Mouse (Mus musculus) naive thymus-derived CD4-positive, alpha-beta T cell, adult 2 months (primary cell): ENCODE data around the gene Bst1.

Experiments used
- DNase-seq: peaks from one replicate; pipeline ENCODE4 v3.0.0-alpha.2; 2011; ENCODE audit warnings: low read depth

The Bst1 gene

GRCm38 (mm10) chr5:43814536-43814935 is 4.1 kb upstream of the Bst1 start:
- no peak for DNase-seq

DNA sequence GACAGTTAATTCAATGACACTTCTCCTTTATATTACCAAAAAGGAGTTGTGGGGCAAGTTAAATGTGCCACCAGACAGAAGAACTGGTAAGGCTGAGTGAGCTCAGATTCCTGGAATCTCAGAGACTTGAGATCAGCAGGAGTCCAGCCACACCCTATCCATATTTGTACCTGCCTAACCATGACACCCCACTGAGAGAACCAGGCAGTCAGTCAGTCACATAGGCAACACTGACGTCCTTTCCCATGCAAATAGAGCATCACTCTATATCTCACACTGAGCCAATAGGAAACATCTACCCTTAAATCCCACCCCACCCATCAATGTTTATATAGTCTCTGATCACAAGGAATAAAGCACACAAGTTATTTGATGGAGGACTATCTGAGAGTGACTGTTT is 2.9 kb upstream of the Bst1 start:
- no peak for DNase-seq

DNA sequence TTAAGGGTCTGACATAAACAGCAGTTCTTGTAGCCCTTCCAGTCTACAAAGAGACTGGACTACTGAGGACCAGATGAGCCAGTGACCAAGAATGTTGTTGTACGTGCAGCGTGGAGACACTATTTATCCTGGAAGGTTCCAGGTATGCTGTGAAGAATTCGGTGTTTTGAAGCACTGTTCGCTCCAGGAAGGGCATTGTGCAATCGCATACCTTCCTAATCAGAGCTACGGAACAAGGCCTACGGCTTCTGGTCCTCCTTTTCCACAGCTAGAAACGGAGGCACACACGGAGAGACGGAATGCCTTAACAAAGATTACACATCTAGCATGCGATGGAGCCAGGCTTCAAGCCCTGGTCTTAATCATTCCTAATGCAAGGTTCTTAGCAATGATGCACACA is 2.1 kb downstream of the Bst1 start:
- no peak for DNase-seq

GRCm38 (mm10) chr5:43821538-43821937 is 2.9 kb downstream of the Bst1 start, which contains the start of gene Fbxl5:
Gene Fbxl5 (minus strand): TSS chr5:43821638.
- no peak for DNase-seq

DNA sequence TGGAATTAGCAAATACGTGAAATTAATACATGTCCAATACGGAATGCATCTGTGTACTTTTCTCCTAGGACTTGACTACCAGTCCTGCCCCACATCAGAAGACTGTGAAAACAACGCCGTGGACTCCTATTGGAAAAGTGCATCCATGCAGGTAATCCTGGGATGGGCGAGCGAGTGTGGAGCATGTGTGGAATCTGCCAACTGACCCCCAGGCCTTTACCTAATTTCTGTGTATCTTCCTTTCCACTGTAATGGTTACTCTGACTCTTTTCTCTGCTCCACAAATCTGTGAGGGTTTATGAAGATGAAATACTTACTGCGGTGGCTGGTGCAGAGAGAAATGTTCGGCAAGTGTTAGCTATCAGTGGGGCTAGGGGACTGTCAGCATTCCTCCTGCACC is 3.5 kb downstream of the Bst1 start:
- no peak for DNase-seq

DNA sequence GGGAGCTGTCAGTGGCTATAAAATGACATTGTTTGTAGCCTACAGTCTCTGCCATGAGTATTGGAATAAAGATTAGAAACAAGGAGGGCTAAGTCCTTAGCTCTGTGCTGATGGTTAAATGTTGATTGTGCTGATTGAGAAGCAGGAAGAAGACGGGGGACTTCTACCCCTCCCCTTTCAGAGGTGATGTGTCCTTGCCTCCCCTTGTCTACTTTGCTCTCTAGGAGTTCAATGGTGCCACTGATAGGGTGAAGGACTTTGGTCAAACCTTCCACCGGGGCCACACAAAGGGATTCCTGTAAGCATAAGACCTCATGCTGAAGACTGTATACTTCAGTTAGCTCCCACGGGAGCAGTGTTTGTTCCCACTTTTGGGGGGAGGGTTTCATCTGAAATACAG is 4.1 kb downstream of the Bst1 start:
- no peak for DNase-seq

- peak; percentile 44 for DNase-seq
Measured at GRCm38 (mm10) chr5:43824580-43824979, 5.9 kb downstream of the Bst1 start.

- DNase-seq: no peak
Measured at GRCm38 (mm10) chr5:43826883-43827282, 8.2 kb downstream of the Bst1 start.

GRCm38 (mm10) chr5:43827366-43827765 is 8.7 kb downstream of the Bst1 start:
- no peak for DNase-seq

- no peak for DNase-seq
Measured at GRCm38 (mm10) chr5:43836590-43836989, 17.9 kb downstream of the Bst1 start.

DNA sequence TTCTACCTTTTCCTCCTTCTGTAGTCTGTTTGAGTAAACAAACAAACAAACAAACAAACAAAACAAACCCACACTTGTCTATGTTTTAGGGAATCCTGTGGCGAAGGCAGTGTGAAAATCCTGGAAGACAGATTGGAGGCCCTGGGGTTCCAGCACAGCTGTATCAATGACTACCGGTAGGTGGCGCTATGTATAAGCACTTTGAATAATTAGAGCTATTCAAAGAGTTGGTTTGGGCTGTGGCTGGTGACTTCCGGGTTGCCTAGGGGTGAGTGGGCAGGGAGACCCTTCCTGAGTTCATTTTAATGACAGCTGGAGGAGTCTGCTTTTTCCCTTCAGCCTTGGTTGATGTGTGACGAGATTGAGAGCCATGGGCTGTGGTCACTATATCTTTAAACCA is 18.7 kb downstream of the Bst1 start:
- peak; percentile 69 for DNase-seq

DNA sequence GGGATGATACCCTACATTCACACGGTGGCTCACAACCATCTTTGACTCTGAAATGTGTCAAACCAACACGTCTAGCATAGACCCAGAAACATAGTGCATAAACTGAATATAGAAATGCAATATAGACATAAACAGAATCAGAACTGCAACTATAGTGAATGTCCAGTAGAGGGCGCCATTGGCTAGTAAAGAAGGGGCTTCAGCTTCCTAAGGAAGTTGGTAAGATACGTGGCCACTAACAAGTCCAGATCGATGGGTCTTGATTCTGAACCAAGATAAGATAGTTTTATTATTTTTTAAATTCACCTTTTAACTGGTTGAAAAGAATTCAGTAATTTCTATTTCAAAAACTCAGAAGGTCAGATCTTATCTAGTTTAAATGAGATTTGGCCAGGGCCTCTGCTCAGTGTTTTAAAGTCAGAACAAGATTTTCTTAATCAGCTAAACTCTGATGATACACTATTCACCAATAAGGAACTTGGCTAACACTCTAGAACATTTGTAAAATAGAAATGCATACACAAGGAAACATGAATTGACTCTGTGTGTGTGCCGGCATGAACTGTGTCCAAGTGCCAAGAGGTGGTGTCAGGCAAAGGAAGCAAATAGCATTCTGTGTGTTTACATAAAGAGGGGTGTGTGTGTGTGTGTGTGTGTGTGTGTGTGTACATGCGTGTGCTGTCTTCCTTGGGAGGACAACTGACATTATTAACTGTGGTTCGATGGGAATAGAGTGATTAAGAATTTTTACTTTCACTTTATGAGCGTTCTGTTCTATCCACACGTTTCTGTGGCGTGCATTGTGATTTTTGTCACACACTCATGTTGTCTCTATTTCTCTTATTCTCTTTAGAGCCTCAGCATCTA is 22.7 kb downstream of the Bst1 start:
- peak; percentile 84 for DNase-seq

DNA sequence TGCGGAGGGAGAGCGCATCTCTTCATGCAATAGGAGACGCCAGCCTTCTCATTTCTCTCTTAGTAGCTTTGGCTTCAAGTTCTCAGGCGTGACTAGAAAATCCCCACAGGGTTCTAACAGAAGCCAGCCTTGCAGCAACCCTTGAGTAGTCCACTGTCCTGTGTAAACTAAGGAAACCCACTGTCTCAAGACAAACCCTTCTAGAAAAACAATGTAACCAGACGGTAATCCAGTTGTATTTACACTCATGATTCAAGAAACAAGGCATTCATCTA is 23.3 kb downstream of the Bst1 start:
- no peak for DNase-seq

GRCm38 (mm10) chr5:43842576-43843155 is 24.0 kb downstream of the Bst1 start:
- no peak for DNase-seq

DNA sequence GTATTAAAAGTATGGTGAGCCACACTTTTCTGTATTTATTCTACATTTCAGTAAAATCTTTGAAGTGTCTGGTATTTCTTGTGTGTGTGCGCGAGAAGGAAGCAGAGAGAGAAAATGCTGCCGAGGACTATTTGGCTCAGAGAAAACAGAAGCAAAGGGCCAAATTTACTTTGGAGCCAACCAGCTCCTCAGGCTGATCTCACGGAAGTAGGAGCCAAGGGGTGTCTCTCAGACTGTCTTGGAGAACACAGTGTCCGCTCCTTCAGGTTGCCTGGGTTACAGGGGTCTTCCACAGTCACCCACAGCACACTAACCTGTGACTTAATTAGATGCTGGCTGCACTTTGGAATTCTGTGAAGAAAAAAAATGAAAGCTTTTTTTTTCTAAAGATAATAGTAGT is 26.4 kb downstream of the Bst1 start:
- DNase-seq: no peak

- DNase-seq: no peak
Measured at GRCm38 (mm10) chr5:43845646-43846045, 27.0 kb downstream of the Bst1 start.

DNA sequence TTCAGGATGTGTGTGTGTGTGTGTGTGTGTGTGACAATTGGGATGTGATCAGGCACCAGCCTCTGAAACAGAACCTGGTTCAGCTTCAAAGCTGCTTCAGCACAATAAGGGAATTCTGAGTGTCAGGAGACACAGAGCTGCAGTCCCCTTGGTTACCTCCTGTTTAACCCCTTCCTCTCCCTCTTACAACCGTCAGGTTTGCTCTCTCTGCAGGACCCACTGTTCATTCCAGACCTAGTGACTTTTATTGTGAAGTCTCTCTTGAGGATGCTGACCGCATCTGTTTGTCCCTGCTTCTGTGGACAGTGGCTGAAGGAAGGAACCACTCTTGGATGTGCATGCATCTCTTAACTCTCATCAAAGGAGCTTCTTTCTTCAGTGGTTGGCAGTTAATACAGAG is 27.5 kb downstream of the Bst1 start:
- no peak for DNase-seq

DNA sequence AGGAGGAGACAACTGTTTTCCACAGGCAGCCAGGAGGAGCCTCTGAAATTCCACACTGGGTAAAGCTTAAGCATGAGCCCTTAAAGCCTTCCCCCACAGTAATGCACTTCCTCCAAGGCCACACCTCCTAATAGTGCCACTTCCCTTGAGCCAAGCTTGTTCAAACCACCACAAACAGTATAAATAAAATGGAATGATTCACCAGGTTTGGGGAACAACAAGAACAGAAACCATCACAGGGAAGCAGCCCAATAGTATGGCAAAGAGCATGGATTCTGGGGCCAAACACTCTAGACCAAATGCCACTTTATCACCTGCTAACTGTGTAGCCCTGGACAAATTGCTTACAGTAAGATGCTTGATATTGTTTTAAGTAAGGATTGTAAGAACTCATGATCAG is 28.9 kb downstream of the Bst1 start:
- DNase-seq: no peak

- no peak for DNase-seq
Measured at GRCm38 (mm10) chr5:43848275-43848674, 29.6 kb downstream of the Bst1 start.

DNA sequence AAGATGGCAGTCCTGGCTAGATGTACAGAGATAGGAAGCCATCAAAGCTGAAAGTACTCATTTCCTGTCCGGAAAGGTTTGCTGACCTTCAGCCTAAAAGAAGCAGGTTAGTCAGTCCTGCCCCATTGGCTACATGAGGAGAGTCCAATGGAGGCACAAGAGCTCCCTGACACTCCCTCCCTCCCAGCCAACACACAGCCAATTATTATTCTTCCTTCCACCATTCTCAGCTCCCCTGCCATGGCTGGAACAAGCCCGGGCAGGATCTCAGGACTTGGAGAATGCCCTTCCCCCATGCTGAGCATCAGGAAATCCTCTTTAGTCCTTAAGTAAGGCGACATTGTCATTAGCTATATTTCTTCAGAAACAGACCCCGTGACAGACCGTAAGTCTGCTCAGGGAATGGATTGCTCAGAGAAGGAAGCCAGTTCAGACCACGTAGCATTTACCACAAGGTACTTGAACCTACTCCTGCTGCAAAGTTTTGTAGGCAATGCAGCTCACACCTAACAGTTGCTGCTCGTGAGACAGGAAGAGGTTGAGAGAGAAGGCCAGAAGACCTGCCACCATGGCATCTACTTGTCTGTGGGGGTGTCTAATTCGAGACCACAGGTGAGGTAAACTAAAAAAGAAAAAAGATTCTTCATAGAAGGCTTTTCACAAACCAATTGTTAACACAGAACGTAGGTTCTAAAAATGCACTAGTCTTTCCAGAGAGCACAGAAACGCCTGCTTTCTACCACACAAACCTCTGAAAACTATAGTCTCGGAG is 34.6 kb downstream of the Bst1 start:
- no peak for DNase-seq

DNA sequence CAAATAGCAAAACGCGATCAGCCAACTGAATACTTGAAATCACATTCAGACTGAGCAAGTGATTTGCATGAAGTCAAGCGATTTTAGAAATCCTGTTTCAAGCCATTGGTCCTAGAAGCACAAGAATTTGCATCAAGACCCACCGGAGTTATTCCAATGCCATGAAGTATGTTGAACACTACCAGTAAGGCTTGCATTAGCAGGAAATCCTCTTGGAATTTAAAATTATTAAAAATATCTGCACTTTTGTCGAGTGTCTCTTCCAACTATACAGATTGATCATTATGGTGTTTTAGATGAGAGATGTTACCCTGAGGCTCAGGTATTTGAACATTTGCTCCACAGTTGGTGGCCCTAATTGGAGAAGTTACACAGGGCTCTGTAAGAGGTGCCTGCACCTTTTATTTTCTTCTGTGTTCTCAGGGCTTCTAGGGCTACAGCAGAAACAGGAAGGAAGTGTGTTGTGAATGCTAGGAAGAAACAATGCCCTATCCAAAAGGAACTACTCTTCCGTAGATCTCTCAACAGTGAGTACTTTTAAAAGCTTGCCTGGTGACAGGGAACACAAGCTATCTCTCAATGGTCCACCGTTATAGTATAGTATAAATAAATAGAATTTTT is 35.3 kb downstream of the Bst1 start:
- no peak for DNase-seq

GRCm38 (mm10) chr5:43855769-43856168 is 37.1 kb downstream of the Bst1 start:
- no peak for DNase-seq

DNA sequence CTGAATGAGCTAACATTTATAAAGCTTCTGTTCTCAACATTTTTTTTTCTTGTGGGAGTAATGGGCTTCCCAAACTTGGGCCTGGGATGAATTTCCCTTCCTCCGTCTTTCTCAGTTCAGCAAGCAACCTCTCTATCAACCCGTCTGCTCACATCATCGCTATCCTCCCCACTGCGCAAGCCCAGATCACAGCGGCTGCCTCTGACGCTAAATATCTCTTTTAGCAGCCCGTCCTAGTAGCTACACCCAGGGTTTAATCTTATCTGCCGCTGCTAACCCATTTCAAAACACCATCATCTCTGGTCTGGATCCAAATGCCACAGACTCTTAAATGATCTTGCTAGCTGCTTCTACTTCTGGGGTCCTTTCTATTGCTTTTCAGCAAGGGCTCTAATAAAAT is 41.0 kb downstream of the Bst1 start:
- no peak for DNase-seq
